Mouse (Mus musculus) spleen, adult 12 weeks (tissue): ENCODE data around the gene Gmps.

Source experiments
- DNase-seq: peaks from one replicate; pipeline ENCODE4 v3.0.0; 2022; ENCODE audit warnings: low spot score

The Gmps gene

DNA sequence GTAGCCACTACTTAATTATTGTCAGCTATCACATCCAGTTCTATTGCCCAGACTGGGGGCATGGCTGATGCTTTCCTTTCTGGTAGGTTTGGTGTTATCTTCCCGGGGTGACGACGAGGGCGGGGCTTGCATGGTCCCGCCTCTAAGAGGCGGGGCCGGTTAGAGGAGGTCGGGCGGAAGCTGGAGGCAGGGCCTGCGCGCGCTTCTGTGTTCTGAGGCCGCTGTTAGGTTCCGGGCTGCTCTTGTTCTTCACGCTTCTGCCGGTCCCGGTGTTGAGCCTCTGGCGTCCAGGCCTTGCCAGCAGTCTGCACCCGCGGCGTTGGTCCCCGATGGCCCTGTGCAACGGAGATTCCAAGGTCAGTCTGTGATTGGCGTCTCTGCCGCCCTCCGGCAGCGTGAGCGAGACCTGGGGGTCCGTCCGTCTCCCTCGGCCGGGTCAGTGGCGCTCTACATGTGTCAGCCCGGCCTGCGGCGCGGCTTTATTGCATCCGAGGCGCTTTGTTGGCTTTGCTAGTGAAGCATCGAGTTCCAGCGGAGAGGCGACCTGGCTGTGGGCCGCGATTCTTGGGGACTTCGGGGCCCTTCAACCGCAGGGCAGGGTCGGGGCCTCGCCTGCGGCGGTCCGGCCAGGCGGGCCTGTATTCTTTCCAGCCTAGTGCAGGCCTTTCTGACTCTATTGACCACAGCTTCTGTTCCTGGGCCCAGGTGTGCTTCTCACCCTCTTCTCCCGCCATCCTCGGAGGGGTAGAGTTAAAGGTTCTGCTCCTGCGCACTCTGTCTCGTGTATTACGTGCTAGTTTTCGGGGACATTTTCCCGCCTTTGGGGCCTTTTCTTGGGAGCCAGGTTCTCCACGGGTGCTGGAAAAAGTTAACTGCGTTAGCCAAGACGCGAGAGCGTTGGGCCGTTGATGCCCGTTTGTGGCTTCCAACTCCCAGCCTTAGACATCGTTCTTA, at the start of gene Gmps:
Gene Gmps (plus strand): TSS at position 152 of the 954 bp plus-strand sequence.
- peak; percentile 92 for DNase-seq

DNA sequence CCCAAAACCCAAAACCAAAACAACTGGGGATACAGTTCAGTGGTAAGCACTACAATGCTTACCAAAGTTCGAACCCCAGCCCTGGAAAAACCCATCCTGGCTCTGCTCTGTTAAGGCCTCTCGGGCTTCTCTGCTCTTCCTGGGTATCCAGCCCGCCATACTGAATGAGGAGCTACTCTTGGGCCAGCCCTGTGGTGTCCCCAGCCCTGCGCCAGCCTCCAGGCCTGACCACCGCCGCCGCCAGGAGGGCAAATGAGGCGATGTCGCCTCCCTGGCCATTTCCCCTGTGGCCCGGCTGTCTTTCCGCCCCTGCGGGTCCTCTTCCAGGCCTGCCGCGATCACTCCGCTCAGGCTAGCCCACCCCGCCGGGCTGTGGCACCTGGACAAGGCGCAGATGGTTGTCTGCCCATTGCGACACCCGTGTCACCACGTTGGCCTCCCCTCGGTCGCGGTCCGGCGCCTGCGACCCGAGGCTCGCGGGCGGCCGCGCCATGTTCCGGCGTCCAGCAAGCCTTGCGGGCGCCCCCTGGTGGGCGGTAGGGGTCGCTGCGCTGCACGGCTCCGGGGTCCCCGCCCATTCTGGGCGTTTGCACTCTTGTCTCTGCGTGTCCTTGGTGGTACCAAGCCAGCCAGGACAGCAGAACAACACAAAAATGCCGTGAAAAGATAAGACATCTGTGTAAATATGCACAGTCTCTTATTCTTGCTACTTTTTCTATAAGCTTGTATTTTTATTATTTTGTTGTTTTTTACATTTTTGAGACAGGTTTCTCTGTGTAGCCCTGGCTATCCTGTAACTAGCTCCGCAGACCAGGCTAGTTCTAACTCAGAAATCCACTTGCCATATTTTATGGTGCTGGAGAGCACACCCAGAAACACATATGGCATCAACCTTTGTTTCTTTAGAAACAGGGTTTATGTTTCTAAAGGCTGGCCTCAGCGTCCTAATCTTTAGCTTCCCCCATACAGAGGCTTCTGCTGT, 46.7 kb upstream of the Gmps start, which contains the start of gene E130311K13Rik:
Gene E130311K13Rik (minus strand): TSS at position 595 of the 982 bp plus-strand sequence.
- peak; percentile 80 for DNase-seq

DNA sequence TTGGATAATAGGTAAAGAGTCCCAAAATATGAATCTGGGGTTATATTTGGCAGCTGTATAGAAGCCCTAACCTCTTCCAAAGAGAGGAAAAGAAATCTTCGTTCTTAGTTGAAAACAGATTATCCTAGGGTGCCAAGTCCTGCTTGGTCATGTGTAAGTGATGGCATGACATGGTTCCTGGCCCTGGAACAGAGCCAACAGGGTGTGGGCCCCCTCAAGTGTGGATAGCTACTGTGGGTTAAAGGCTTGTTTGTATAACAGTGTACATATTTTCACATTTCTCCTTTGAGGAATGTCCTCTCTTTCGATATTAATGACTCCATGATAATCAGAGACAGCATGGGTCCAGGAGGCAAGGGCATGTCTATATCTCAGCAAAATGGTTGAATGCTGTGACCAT, 37.0 kb upstream of the Gmps start:
- DNase-seq, result no peak

DNA sequence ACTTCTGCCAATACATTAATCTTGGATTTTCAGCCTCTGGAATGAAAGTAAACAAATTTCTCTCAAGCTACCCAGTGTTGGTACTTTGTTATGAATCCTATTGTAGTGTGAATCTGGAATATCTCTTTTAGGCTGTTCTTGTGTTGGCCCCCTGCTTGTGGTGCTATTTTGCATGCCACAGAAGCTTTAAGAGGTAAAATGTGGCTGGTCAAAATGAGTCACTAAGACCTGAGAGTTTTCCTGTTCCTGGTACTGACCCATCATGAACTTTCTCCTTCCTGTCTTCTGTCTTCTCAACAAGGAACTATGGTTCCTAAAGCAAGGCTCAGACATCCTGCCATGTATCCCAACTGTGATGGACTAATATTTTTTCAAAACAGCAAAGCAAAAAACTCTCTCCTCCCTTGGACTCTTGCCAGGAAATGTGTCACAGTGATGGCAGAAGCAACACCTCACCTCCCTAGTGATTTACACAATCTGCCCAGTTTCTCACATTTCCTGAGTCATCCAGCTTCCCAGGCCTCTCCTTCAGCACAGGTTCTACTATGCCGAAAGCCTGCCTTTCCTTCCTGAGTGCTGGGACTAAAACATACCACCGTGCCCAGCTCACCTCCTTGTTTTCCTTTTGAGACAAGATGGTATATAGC, 34.6 kb upstream of the Gmps start:
- DNase-seq, result no peak

DNA sequence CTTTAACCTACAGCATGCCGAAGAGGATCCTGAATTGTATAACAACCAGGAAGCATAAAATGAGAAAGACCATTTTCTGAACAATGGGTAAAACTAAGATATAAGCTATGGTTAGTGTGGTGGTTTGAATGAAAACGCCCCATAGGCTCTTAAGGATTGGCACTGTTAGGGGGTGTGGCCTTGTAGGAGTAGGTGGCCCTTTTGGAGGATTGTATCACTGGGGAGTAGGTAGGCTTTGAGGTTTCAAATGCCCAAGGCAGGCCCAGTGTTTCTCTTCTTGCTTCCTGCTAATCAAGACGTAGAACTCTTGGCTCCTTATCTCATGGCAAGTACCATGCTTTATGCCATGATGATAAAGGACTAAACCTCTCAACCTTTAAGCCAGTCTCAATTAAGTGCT, 26.1 kb upstream of the Gmps start:
- DNase-seq, result no peak

DNA sequence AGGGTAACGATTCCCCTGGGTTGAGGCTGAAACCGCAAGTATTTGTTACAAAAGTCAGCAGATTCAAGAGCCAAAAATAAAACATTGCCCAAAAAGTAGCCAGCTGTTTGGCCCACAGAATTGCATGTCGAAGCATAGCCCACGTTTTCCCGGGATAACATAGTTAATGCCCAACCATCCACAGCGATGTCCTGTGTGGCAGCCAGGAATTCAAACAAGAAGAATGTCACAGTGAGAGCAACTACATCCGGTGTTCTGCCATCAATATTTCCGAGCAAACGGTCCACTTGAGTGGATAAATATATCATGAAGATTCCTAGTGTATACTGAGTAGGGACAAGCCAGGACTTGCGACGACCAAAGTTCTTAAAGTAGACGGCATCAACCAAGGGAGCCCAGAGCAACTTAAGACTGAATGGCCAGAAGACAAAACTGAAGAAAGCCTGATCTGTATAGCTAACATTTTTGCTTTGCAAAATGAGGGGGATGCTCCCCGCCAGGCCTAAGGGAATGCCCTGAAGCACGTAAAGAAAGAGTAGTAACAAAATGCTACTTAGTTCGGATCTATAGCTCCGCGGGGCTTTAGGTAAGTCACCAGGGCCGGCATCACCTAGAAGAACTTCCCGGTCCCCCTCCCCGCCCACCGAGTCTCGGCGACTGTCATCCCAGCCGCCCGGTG, 12.3 kb upstream of the Gmps start:
- peak; percentile 7 for DNase-seq

DNA sequence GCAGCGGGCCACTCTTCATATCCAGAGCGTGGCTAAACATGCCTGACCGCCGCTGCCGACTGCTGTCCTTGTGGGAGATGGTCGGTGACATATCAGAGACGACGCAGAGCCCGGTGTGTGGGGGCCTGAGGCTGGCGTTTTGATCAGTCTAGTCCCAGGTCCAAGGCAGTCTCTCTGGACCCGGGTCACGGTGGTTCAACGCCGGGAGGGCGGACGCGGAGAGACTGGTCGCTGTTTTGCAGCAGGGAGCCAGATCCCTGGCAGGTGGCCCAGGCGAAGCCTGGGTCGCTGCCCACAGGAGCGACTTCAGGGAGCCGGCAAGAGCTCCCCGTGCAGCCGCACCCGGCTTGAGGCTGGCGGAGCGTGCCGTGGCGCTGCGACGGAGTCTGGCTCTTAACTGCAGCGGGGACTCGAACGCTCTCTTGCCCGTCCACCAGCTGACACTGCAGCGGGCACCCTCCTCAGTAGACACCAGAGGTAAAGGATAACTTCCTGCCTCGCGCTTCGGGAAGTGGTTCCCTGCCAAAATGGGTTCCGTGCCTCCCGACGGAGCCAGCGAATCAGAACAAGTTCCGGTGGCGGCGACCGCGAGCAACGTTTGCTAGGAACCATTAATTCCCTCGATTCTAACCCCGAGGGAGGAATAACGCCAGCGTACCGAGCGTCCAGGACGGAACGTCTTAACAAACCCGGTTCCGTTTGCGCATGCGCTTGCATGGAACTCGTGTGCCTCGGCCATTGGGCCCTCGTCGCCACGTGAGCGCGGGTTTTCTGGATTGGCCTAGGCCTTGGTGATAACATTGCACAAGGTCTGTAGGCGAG, 11.6 kb upstream of the Gmps start, which contains the start of gene Slc33a1:
Gene Slc33a1 (minus strand): TSS at position 669 of the 822 bp plus-strand sequence.
- DNase-seq, result peak; percentile 93

DNA sequence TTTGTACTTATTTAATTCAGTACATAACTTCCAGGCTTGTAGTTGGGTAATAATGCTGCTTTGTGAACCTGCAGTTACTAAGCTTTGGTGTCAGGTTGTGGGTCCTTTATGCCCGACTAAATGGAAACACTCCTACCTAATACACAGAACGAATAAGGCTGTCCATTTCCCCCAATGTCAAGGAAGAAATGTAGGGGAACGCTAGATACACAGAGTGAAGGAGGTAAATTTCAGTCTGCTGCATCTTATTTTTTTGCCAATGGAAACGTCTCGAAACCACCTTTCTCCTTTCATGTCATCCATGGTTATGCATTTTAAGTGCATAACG, 11.0 kb upstream of the Gmps start:
- no peak for DNase-seq

DNA sequence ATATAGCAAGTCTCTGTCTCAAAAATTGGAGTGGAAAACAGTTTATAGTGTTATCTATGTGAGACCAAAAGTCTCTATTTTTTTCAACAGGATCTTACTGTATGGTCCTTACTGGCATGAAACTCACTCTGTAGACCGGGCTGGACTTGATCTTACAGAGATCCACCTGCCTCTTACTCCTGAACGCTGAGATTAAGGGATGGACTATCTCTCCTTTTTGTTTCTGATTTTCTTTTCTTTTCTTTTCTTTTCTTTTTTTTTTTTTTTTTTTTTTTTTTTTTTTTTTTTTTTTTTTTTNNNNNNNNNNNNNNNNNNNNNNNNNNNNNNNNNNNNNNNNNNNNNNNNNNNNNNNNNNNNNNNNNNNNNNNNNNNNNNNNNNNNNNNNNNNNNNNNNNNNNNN, 10.0 kb upstream of the Gmps start:
- DNase-seq, result no peak

DNA sequence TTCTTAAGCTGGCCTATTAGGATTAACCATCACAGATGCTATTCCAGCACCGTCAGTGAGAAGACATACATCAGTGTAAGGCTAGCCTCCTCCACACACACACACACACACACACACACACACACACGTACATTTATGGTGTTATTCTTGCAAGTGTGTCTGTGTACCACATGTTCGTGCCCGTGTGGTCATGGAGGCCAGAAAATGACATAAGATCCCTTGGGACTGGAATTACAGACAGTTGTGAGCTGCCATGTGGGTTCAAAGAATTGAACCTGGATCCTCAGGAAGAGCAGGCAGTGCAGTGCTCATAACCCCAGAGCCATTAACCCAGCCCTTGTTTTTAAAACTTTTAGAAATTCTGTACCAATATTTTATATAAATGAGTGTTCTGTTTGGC, 2.0 kb downstream of the Gmps start:
- no peak for DNase-seq

DNA sequence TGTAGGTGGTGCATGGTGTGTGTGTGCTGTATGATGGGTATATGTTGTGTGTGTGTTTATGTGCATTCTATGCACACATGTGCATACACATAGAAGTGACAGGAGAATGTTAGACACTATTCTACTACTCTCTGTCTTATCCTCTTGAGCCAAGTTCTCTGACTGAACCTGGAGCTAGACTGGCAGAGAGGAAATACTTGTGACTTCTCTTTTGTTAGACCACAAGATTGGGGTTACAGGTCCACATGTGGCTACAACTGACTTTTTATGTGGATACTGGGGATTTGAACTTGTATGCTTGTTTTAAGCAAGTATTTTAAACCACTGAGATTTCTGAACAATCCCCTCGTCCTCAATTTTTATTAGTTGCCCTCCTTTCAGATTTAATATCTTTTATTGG, 10.8 kb downstream of the Gmps start:
- no peak for DNase-seq

DNA sequence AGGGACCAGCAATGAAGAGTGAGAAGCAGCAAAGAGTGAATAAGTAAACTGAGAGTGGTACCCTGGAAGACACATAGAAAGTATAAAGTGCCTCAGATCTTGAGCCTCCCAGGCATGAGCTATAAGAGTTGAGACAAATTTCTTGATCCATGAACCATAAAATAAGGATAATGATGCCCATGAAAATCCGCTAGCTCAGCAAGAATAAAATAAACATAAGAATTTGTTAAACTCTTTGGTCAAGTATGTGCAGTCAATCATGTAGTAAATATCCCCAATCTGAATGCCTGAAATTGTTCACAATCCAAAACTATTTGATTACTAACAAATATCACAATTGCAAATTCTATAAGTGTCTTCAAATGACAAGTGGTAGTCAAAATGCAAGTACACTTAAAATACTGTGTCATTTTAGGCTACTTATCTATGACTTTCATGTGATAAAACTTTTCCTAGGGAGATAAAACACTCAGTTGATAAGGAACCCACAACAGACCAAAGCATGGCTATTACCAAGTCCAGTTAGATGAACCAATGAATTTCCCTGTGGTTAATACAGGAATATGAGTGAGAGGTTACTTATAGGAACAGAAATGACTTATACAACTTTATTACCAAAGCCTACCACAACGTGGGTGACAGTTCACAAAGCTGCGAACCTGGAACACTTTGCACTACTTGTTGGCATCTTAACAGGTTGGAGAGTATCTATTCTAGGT, 13.0 kb downstream of the Gmps start:
- DNase-seq, result no peak

DNA sequence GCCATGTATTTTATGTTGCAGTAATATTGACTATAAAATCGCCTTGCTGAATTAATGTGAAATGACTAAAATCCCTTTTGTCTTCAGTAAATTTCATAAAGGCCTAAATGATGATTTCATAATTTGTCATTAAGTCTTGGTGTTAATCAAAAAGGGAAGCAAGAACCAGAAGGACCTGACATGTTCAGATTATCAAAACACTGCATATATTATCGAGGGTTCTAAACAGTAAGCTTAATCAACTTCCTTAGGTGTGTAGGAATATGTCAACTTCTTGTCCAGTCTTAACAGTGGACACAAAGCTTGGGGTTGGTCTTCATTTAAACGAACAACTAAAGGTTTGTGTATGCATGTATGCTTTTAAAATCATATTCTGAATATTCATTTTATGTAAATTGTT, 45.5 kb downstream of the Gmps start:
- no peak for DNase-seq

DNA sequence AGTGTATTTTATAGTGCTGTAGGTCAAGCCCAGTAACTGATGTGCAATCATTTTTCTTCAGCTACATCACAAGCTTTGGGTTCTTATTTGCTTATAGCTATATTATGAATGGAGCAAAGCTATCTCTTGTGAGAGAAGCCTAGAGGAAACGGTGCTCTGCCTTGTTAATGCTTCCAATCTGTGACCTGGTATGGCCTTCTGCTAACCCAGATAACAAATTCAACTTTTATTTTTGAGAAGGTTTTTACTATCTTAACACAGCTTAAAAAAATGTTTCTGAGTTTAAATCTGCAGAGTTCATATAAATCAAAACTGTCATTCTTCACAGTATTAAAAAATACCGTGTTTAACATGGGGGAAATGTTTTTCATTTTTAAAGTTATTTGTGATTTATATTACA, 46.0 kb downstream of the Gmps start:
- DNase-seq, result no peak

DNA sequence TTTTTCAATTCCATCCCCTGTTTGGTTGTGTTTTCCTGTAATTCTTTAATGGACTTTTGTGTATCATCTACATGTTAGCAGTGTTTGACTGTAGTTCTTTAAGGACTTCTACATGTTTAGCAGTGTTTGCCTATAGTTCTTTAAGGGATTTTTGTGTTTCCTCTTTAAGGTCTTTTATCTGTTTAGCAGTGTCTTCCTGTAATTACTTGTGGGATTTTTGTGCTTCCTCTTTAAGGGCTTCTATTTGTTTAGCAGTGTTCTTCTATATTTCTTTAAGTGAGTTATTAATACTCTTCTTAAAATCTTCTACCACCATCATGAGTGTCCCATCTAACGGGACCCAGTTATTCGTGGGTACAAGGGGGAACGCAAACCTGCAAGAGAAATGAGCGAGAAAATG, 53.9 kb downstream of the Gmps start:
- no peak for DNase-seq

DNA sequence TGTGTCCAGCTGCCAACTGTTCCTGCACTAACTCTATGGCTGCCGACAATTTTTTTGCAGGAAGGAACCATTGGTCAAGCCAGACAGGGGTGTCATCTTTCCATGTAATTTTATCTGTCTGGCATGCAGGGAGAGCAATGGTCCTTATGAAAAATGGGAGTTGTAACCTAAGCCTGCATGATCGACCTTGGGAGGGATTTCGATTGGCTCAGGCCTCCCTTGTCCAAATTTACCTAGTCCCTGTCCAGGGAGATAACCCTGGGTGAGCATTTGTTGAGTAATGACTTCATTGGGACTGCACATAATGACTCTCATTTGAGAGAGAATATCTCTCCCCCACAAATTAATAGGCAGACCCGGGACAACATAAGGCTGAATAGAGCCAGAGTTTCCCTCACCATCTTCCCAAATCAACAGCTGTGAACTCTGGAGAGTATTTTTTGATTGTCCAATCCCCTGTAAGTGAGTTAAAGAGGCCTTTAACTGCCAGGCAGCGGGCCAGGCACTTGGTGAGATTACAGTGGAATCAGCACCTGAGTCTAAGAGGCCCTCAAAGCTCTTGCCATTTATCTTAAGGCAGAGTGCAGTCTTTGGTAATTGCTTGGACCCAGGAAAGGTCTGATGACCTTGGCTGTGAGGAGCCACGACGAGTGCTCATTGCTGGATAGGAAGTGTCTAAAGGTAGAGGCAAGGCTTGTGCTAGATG, 62.4 kb downstream of the Gmps start:
- DNase-seq, result no peak

DNA sequence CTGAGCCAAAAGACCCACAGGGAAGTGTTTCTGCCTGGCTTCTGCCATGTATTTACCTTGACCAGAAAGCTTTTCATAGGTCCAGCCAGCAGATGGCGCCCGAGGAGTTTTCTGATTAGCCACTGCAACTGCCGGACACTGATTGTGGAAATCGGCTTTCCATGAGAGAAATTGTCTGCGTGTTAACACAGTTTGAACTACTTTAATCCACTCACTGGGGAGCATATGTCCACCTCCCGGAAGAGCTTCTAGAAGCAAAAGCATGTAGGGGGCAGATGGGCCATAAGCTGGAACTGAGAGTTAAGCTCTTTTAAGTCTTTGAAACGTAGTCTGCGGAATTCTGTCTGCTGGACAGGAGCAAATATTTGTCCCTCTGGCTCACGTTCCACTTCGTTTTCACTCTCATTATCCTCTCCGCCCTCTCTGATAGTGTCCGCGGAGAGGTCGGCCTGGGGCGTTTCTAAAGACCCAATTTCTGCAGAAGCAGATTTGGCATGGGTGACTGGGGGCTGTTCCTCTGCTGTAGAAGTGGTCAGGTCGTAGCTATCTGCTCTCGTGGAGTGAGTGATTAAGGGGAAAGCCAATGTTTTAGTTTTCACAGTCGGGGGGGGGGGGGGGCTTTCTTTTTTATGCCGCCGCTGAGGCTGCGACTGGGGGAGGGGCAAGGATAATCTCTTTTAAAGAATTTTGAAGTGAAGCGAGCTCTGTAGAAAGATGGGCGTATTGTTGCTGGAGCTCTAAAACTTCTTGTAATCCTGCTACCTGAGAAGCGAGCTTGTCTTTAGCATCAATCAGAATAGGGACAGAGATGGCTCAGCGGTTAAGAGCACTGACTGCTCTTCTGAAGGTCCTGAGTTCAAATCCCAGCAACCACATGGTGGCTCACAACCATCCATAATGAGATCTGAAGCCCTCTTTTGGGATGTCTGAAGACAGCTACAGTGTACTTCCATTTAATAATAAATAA, 64.2 kb downstream of the Gmps start:
- peak; percentile 23 for DNase-seq
